15 mouse cellular contexts compared by ENCODE assay signal in genomic region chr8:103180661-103181060, GRCm38 (mm10).
A peak's percentile ranks its signal among the peaks of the same experiment; 100 is the strongest.
DNase-seq lines count a peak whose midpoint lies in the region; ATAC-seq and TF ChIP-seq lines count a peak whose summit lies in the region.
"Had no signal": no experiment of that assay in that cellular context is flagged by ENCODE, and none has a peak within 500 bp of the region (broad histone marks: within the 10 kb centered on the region; RNA-seq: fewer than 3 reads in every experiment).

No protein-coding gene starts in this region.

- no peak overlapping the region for H3K27ac ChIP-seq in heart, embryonic 12.5 days (ENCODE audit: poor library complexity, severe bottlenecking)
- H3K27ac ChIP-seq in liver, adult 2 months (replicated peaks; ENCODE audit: insufficient read depth, low read depth, low read length) = no peak overlapping the region
- H3K27ac ChIP-seq in lung, postnatal 0 days (ENCODE audit: low read length) = no peak overlapping the region
- no peak overlapping the region for H3K27ac ChIP-seq in midbrain, embryonic 15.5 days
- H3K27ac ChIP-seq: forebrain, embryonic 15.5 days; limb, embryonic 12.5 days; neural tube, embryonic 15.5 days had no signal

- H3K36me3 ChIP-seq in heart, embryonic 12.5 days = no peaks in the 10 kb centered on the region
- H3K36me3 ChIP-seq in liver, adult 2 months (ENCODE audit: control insufficient read depth, insufficient read depth, low read length) = no peaks in the 10 kb centered on the region
- no peaks in the 10 kb centered on the region for H3K36me3 ChIP-seq in lung, postnatal 0 days (ENCODE audit: insufficient read depth, low read length)
- H3K36me3 ChIP-seq in midbrain, embryonic 15.5 days (replicated peaks) = no peaks in the 10 kb centered on the region
- H3K36me3 ChIP-seq: forebrain, embryonic 15.5 days; limb, embryonic 12.5 days; neural tube, embryonic 15.5 days had no signal

- H3K4me1 ChIP-seq in heart, embryonic 12.5 days (replicated peaks) = no peaks in the 10 kb centered on the region
- H3K4me1 ChIP-seq in liver, adult 2 months (ENCODE audit: control insufficient read depth, insufficient read depth, low read length) = no peaks in the 10 kb centered on the region
- no peaks in the 10 kb centered on the region for H3K4me1 ChIP-seq in lung, postnatal 0 days (ENCODE audit: insufficient read depth, low read depth, low read length)
- H3K4me1 ChIP-seq in midbrain, embryonic 15.5 days = no peaks in the 10 kb centered on the region
- H3K4me1 ChIP-seq: forebrain, embryonic 15.5 days; limb, embryonic 12.5 days; neural tube, embryonic 15.5 days had no signal

- no peak overlapping the region for H3K4me3 ChIP-seq in heart, embryonic 12.5 days
- H3K4me3 ChIP-seq in liver, adult 2 months (ENCODE audit: insufficient read depth, low read depth, low read length) = no peak overlapping the region
- H3K4me3 ChIP-seq in lung, postnatal 0 days (ENCODE audit: low read depth, low read length) = no peak overlapping the region
- no peak overlapping the region for H3K4me3 ChIP-seq in midbrain, embryonic 15.5 days
- H3K4me3 ChIP-seq: forebrain, embryonic 15.5 days; limb, embryonic 12.5 days; neural tube, embryonic 15.5 days had no signal

- TF ChIP-seq POLR2A in liver, adult 2 months (IDR thresholded peaks at IDR 0.05; ENCODE audit: extremely low read depth, insufficient read depth, low read length) = no peak

- TF ChIP-seq CTCF in liver, adult 2 months (IDR thresholded peaks at IDR 0.05; ENCODE audit: low read depth, low read length) = no peak
- TF ChIP-seq CTCF in lung, postnatal 0 days (IDR thresholded peaks at IDR 0.05) = peak; percentile 26; the same call in 1 of the 2 replicates

- ATAC-seq in heart, embryonic 12.5 days (ENCODE audit: insufficient number of reproducible peaks, low FRiP score) = 0 out of 2 replicates have a peak, but pooled peaks have one; percentile 33
- ATAC-seq in lung, postnatal 0 days = peak; percentile 65
- ATAC-seq in midbrain, embryonic 15.5 days (replicated peaks) = no peak
- ATAC-seq: forebrain, embryonic 15.5 days had no signal

- DNase-seq in heart, postnatal 4 days = no peak
- DNase-seq in liver, adult 2 months (ENCODE audit: extremely low read depth, low read depth, low spot score) = peak; percentile 95
- DNase-seq in liver = no peak
- peak; percentile 79 for DNase-seq in adrenal gland, adult 8-10 months
- peak; percentile 74 for DNase-seq in lung, postnatal 0 days (ENCODE audit: low spot score)
- no peak for DNase-seq in layer of hippocampus, adult 8-10 months (ENCODE audit: low spot score in 2 of 2)
- DNase-seq: cerebellum, postnatal 25 days; layer of hippocampus, postnatal 36 days; right cerebral cortex, postnatal 14 days; thymus, postnatal 36 days had no signal

- no peaks in the 10 kb centered on the region for H3K79me2 ChIP-seq in liver, adult 2 months (ENCODE audit: control insufficient read depth, insufficient read depth, low read length)

- TF ChIP-seq EP300 in lung, postnatal 0 days (IDR thresholded peaks at IDR 0.05) = no peak

- H3K9ac ChIP-seq in heart, embryonic 12.5 days = no peak overlapping the region
- H3K9ac ChIP-seq in liver, adult 2 months (ENCODE audit: low read depth, low read length) = no peak overlapping the region
- no peak overlapping the region for H3K9ac ChIP-seq in lung, postnatal 0 days (replicated peaks; ENCODE audit: low read depth)
- H3K9ac ChIP-seq in midbrain, embryonic 15.5 days = no peak overlapping the region
- H3K9ac ChIP-seq: forebrain, embryonic 15.5 days; limb, embryonic 12.5 days; neural tube, embryonic 15.5 days had no signal

- no peaks in the 10 kb centered on the region for H3K9me3 ChIP-seq in heart, embryonic 12.5 days (replicated peaks)
- H3K9me3 ChIP-seq in lung, postnatal 0 days (ENCODE audit: low read length) = no peaks in the 10 kb centered on the region
- H3K9me3 ChIP-seq in midbrain, embryonic 15.5 days = no peaks in the 10 kb centered on the region
- H3K9me3 ChIP-seq: forebrain, embryonic 15.5 days; limb, embryonic 12.5 days; neural tube, embryonic 15.5 days had no signal

- no peak overlapping the region for H3K4me2 ChIP-seq in heart, embryonic 12.5 days
- H3K4me2 ChIP-seq in lung, postnatal 0 days (replicated peaks; ENCODE audit: low read depth, low read length) = no peak overlapping the region
- H3K4me2 ChIP-seq in midbrain, embryonic 15.5 days = no peak overlapping the region
- H3K4me2 ChIP-seq: forebrain, embryonic 15.5 days; limb, embryonic 12.5 days; neural tube, embryonic 15.5 days had no signal

- H3K27me3 ChIP-seq in heart, embryonic 12.5 days (replicated peaks) = no peaks in the 10 kb centered on the region
- H3K27me3 ChIP-seq in liver, adult 2 months (ENCODE audit: control insufficient read depth, insufficient read depth, low read length) = no peaks in the 10 kb centered on the region
- no peaks in the 10 kb centered on the region for H3K27me3 ChIP-seq in lung, postnatal 0 days (replicated peaks; ENCODE audit: insufficient read depth, low read length)
- H3K27me3 ChIP-seq in midbrain, embryonic 15.5 days (replicated peaks) = no peaks in the 10 kb centered on the region
- H3K27me3 ChIP-seq: forebrain, embryonic 15.5 days; limb, embryonic 12.5 days; neural tube, embryonic 15.5 days had no signal

Comparison
In these comparisons a context has a peak if more than half of its experiments do, and no peak if none do; other contexts are left out.
1. DNase-seq: peak in liver, adult 2 months (single experiment), adrenal gland, adult 8-10 months (single experiment) and lung, postnatal 0 days (single experiment); none in heart, postnatal 4 days (single experiment), liver (single experiment) and layer of hippocampus, adult 8-10 months (0 of 2).